ENCODE assay signal across 9 mouse cellular contexts in genomic region chr9:57220356-57220755, GRCm38 (mm10). TPM values are rescaled to one million over a fixed set of nuclear protein-coding genes. Genes with fewer than 3 reads are reported as not detected.
DNase-seq lines count a peak whose midpoint lies in the region; ATAC-seq lines count a peak whose summit lies in the region.
"Had no signal": no experiment of that assay in that cellular context is flagged by ENCODE, and none has a peak within 500 bp of the region (broad histone marks: within the 10 kb centered on the region; RNA-seq: fewer than 3 reads in every experiment).

No protein-coding gene starts in this region.

- WGBS in kidney, embryonic 16.5 days: 14% methylated on average over 6 of the region's 6 CpGs
- 15% methylated on average over 6 of the region's 6 CpGs for WGBS in limb, embryonic 11.5 days

- H3K36me3 ChIP-seq in kidney, embryonic 16.5 days (ENCODE audit: insufficient read depth, low read length): no peaks in the 10 kb centered on the region
- H3K36me3 ChIP-seq in limb, embryonic 11.5 days (ENCODE audit: control insufficient read depth, insufficient read depth, low read length): no peaks in the 10 kb centered on the region

- DNase-seq in kidney, adult 18-20 months: peak; percentile 70
- peak; percentile 66 for DNase-seq in ES-CJ7 (ENCODE audit: low read depth, low spot score)
- DNase-seq in brain, adult 2 months (ENCODE audit: low read depth, low spot score): peak; percentile 72
- peak; percentile 7 to 26 for DNase-seq in frontal cortex, postnatal 25 days (ENCODE audit: low spot score in 2 of 2)
- DNase-seq in limb, embryonic 11.5 days (ENCODE audit: low spot score): peak; percentile 64
- DNase-seq in right cerebral cortex, postnatal 4 days: peak; percentile 20

- no peaks in the 10 kb centered on the region for H3K4me1 ChIP-seq in kidney, embryonic 16.5 days (ENCODE audit: insufficient read depth, low read length)
- no peaks in the 10 kb centered on the region for H3K4me1 ChIP-seq in limb, embryonic 11.5 days (ENCODE audit: control insufficient read depth, insufficient read depth, low read length)

- H3K4me3 ChIP-seq in kidney, embryonic 16.5 days (ENCODE audit: low read length): no peak overlapping the region
- H3K4me3 ChIP-seq in limb, embryonic 11.5 days (ENCODE audit: low read depth, low read length): no peak overlapping the region

- H3K27me3 ChIP-seq in kidney, embryonic 16.5 days (ENCODE audit: insufficient read depth, low read length): no peaks in the 10 kb centered on the region
- H3K27me3 ChIP-seq in limb, embryonic 11.5 days (ENCODE audit: control insufficient read depth, insufficient read depth, low read length): no peaks in the 10 kb centered on the region

- H3K27ac ChIP-seq in kidney, embryonic 16.5 days (ENCODE audit: low read length): no peak overlapping the region
- H3K27ac ChIP-seq in limb, embryonic 11.5 days (replicated peaks; ENCODE audit: low read depth, low read length): no peak overlapping the region

- H3K9me3 ChIP-seq in kidney, embryonic 16.5 days (ENCODE audit: low read length): no peaks in the 10 kb centered on the region
- H3K9me3 ChIP-seq in limb, embryonic 11.5 days (ENCODE audit: control insufficient read depth, low read length): no peaks in the 10 kb centered on the region

- H3K4me2 ChIP-seq in kidney, embryonic 16.5 days (replicated peaks; ENCODE audit: low read depth, low read length): no peak overlapping the region
- no peak overlapping the region for H3K4me2 ChIP-seq in limb, embryonic 11.5 days (ENCODE audit: low read depth, severe bottlenecking)

- no peak overlapping the region for H3K9ac ChIP-seq in kidney, embryonic 16.5 days (replicated peaks; ENCODE audit: low read length)
- no peak overlapping the region for H3K9ac ChIP-seq in limb, embryonic 11.5 days (ENCODE audit: low read length)

- no peak for ATAC-seq in kidney, embryonic 16.5 days (ENCODE audit: low FRiP score, low TSS enrichment)
- no peak for ATAC-seq in limb, embryonic 11.5 days (ENCODE audit: insufficient number of reproducible peaks, low FRiP score, low TSS enrichment, low read depth)
- no peak for ATAC-seq in activated CD4-positive, CD25-positive, alpha-beta regulatory T cell, adult 4 months

RNA-seq across cellular contexts. Expression of gene Trcg1, which starts 16.0 kb away (rescaled TPM):
- not detected in 2 replicates for polyA plus RNA-seq in kidney, embryonic 16.5 days (2015; fragmentation: Nextera tagmentation; extraction: Ambion mirVana)
- not detected in 2 replicates for polyA plus RNA-seq in limb, embryonic 11.5 days (2014; fragmentation: Nextera tagmentation; extraction: Ambion mirVana)
- polyA plus RNA-seq in activated CD4-positive, CD25-positive, alpha-beta regulatory T cell, adult 4 months (2017; shearing (Covaris generic)): not detected
- polyA plus RNA-seq: lung, embryonic 16.5 days had no signal

RNA-seq across cellular contexts. Expression of gene 1700017B05Rik, which starts 42.1 kb away (rescaled TPM):
- polyA plus RNA-seq in kidney, embryonic 16.5 days (2015; fragmentation: Nextera tagmentation; extraction: Ambion mirVana): 23.0 and 26.3 TPM in 2 replicates
- 13.9 and 15.6 TPM in 2 replicates for polyA plus RNA-seq in limb, embryonic 11.5 days (2014; fragmentation: Nextera tagmentation; extraction: Ambion mirVana)
- polyA plus RNA-seq in activated CD4-positive, CD25-positive, alpha-beta regulatory T cell, adult 4 months (2017; shearing (Covaris generic)): 10 to 100 TPM; 14.7 to 22.8 TPM

Comparison
In these comparisons a context has a peak if more than half of its experiments do, and no peak if none do; other contexts are left out.
1. DNase-seq: peak in every context shown above with its lines; median percentile 72 in brain, adult 2 months; 70 in kidney, adult 18-20 months; 66 in ES-CJ7; 64 in limb, embryonic 11.5 days; 20 in right cerebral cortex, postnatal 4 days; 16 in frontal cortex, postnatal 25 days.